Mouse (Mus musculus): Measurements from ENCODE around the gene Nmnat2.

The Nmnat2 gene

GRCm38 (mm10) chr1:152954821-152955523 is at the start of gene Nmnat2:
Gene Nmnat2, plus strand, starts transcription at chr1:152954993.
- peak; percentile 78 to 81 for DNase-seq (ENCODE audit: low spot score in 2 of 2)

GRCm38 (mm10) chr1:152913483-152914460 is 41.0 kb upstream of the Nmnat2 start:
- no peak for DNase-seq (ENCODE audit: low spot score in 2 of 2)

DNA sequence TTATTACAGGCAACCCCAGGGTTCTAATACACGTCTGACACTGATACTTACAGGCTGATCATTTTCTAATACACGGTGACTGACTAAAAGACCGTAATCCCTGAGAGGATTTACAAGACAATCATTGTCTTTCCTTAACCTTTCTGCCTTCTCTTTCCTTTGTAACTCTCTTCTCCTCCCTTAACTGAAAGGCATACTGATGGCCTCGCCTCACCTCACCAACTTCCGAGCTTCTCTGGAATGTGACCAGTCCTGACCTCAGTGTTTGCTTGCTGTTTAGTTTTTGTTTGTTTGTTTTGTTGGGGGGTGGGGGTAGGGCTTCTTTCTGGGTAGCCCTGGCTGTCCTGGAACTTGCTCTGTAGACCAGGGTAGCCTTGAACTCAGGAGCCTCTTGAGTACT is 39.0 kb upstream of the Nmnat2 start:
- DNase-seq (ENCODE audit: low spot score in 2 of 2): no peak

DNA sequence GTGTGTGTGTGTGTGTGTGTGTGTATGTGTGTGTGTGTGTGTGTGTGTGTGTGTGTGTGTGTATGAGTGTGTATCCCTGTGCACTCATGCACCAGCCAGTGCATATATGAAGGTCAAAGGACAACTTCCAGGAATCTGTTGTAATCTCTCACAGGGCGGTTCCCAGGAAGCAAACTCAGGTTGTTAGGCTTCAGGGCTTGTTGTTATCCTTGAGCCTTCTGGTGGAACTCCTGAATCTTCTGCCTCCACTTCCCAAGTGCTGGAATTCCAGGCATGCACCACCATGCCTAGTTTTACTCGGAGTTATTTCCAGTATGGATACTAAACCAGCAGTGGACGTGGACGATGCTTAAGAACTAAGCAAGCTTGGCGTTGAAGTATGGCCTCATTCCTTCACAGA is 37.9 kb upstream of the Nmnat2 start:
- no peak for DNase-seq (ENCODE audit: low spot score in 2 of 2)

GRCm38 (mm10) chr1:152917626-152918025 is 37.2 kb upstream of the Nmnat2 start:
- no peak for DNase-seq (ENCODE audit: low spot score in 2 of 2)

DNA sequence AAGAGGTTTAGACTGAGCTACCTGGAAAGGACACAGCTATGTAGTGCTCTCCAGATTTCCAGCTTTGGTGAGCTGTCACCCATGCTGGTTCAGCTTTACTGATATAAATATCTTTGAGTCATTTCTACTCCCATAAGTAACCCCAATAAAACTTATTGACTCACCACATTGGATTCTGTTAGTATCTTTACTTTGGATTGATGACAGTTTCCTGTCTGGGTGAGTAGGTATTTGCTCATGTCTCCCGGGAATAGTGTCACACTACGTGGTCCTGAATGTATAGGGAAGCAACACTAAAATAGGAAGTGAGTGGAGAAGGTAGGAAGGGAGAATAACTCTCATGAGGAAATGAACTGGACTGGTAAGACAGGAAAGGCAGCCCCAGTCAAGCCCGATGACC is 33.0 kb upstream of the Nmnat2 start:
- DNase-seq (ENCODE audit: low spot score in 2 of 2): no peak

DNA sequence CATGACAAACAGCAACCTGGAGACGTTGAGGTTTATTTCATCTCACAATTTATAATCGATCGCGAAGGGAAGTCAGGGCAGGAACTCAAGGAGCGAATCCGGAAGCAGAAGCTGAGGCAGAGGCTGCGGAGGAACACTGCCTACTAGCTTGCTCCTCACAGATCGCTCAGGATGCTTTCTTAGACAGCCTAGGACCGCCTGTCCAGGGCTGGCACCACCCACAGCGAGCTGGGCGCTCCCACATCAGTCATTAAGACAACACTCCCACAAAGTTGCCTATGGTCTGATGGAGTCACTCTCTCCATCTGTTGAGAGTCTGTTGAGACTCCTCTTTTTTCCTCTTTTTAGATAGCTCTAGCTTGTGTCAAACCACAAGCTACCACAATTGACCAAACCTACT is 20.8 kb upstream of the Nmnat2 start:
- no peak for DNase-seq (ENCODE audit: low spot score in 2 of 2)

- no peak for DNase-seq (ENCODE audit: low spot score in 2 of 2)
Observed at GRCm38 (mm10) chr1:152935476-152935875, 19.3 kb upstream of the Nmnat2 start.

GRCm38 (mm10) chr1:152936365-152936764 is 18.4 kb upstream of the Nmnat2 start:
- no peak for DNase-seq (ENCODE audit: low spot score in 2 of 2)

GRCm38 (mm10) chr1:152942977-152943376 is 11.8 kb upstream of the Nmnat2 start:
- DNase-seq (ENCODE audit: low spot score in 2 of 2): no peak

- no peak for DNase-seq (ENCODE audit: low spot score in 2 of 2)
Observed at GRCm38 (mm10) chr1:152954167-152954566, 626 bp upstream of the Nmnat2 start.

DNA sequence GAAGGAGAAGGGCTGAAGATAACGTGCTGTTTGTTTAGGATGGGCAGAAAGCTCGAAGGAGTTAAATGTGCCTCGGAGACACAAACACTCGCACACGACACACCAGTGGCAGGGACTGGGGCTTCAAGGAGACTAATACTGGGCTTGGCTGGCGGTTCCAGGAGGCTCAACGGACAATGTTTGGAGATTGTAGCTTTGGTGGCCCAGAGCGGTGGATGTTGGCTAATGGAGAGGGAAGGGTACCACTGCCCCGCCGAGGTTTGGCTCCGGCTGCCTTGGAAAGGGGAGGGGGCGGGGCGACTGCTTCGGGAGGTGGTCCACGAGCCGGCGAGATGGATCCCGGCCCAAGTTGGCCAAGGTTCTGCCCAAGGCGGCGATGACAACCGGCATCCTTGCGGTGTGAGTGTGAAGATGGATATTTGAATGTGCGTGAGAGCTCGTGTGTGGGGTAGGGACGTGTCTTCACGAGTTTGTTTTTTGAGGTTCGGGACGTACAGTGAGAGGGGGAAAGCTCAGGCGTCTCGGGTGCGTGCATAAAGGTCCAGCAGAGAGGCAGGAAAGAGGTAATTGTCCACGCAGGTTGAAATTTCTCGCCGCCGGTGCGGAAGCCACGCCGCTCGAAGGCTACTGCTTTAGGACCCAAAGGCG is 895 bp downstream of the Nmnat2 start:
- DNase-seq (ENCODE audit: low spot score in 2 of 2): peak in 1 of 2 experiments; percentile 18

GRCm38 (mm10) chr1:152956221-152956620 is 1.4 kb downstream of the Nmnat2 start:
- peak; percentile 8 to 12 for DNase-seq (ENCODE audit: low spot score in 2 of 2)

- DNase-seq (ENCODE audit: low spot score in 2 of 2): no peak
Observed at GRCm38 (mm10) chr1:152964344-152964743, 9.6 kb downstream of the Nmnat2 start.

DNA sequence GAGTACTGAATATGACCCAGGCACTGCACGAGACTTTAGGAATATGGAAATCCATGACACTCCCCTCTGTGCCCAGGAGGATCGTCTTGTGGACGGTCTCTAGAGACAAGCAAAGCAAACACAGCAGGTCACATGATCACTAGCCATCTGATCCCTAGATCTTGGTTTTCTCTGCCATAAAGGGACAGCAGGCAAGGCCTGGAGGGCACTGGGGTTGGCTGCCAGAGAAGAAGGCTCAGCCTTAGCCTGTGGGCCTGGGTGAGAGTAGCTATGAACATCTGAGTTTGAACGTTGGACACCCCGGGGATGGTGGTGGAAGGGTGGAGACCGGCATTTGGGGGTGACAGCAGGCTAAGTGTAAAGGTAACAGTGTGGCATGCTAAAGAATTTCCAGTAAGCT is 11.4 kb downstream of the Nmnat2 start:
- no peak for DNase-seq (ENCODE audit: low spot score in 2 of 2)

GRCm38 (mm10) chr1:152966686-152967085 is 11.9 kb downstream of the Nmnat2 start:
- no peak for DNase-seq (ENCODE audit: low spot score in 2 of 2)

- DNase-seq (ENCODE audit: low spot score in 2 of 2): peak; percentile 16 to 55
Observed at GRCm38 (mm10) chr1:152969081-152969480, 14.3 kb downstream of the Nmnat2 start.

DNA sequence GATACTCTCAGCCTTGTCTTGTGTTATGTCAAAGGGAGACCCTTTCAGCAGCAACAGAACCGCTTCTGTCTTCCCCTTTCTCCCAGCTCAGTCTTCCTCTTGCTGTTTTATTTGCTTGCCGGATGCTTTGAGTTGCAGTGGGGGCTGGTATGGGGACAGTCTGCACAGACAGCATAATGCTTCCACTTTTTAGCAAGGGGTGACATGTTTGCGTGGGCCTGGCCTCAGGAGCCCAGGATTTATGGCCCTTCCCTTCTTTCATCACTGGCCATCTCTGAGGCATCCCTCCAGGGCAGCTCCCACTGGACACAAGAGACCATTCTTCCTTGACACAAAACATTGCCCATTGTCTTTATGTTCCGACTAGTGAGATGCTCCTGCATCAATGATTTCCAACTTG is 18.2 kb downstream of the Nmnat2 start:
- DNase-seq (ENCODE audit: low spot score in 2 of 2): no peak

DNA sequence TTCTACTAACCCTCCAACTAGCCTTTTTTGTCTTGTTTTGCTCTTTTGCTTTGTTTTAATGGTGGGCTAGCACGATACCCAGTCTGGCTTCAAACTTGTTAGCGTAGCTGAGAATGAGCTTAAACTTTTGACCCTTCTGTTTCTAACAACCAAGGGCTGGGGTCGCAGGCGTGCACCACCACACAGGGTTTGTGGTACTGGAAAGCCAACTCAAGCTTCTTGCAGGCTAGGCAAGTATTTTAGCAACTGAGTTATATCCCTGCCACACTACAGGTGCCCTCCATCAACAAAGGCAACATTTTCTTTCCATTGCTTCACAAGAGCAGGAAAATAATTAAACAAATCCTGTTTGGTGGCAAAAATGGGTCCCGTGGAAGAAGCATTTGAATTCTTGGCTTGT is 18.6 kb downstream of the Nmnat2 start:
- no peak for DNase-seq (ENCODE audit: low spot score in 2 of 2)

GRCm38 (mm10) chr1:152973861-152974260 is 19.1 kb downstream of the Nmnat2 start:
- no peak for DNase-seq (ENCODE audit: low spot score in 2 of 2)

GRCm38 (mm10) chr1:152975144-152975543 is 20.4 kb downstream of the Nmnat2 start:
- DNase-seq (ENCODE audit: low spot score in 2 of 2): no peak

- no peak for DNase-seq (ENCODE audit: low spot score in 2 of 2)
Observed at GRCm38 (mm10) chr1:152978700-152979099, 23.9 kb downstream of the Nmnat2 start.
